Mouse (Mus musculus): ENCODE results near the gene Tmem8.

The Tmem8 gene

DNA sequence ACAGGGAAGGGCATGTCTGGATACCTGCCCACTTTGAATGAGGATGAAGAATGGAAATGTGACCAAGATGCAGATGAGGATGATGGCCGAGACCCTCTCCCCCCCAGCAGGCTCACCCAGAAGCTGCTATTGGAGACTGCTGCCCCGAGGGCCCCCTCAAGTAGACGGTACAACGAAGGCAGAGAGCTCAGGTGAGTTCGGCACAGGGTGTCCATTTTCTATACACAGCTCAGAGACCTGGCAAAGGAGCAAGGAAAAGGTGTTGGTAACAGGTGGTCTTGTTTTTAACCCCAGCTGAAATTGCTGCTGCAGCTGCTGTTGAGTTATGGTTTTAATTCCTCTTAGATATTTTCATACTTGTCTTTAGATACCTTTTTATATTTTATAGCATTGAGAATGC lies 30.3 kb downstream of the Tmem8 start:
- DNase-seq = no peak

DNA sequence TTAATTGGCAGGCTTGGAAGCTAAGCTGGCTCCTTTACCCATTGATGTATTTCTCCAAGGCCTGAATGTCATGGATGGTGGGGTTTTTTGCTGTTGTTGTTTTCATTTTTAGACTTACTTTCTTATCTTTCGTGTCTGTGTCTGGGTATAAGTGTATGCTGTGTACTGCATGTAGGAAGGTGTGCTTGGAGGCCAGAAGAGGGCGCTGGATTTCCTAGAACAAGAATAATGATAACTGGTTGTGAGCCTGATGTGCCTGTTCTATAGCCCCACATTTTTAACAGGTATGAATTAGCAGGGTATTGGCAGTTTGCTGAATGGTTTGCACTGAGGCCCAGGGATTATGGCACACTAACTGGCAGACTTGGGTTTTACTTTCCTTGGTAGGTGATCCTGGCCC lies 36.0 kb downstream of the Tmem8 start:
- DNase-seq = no peak

DNA sequence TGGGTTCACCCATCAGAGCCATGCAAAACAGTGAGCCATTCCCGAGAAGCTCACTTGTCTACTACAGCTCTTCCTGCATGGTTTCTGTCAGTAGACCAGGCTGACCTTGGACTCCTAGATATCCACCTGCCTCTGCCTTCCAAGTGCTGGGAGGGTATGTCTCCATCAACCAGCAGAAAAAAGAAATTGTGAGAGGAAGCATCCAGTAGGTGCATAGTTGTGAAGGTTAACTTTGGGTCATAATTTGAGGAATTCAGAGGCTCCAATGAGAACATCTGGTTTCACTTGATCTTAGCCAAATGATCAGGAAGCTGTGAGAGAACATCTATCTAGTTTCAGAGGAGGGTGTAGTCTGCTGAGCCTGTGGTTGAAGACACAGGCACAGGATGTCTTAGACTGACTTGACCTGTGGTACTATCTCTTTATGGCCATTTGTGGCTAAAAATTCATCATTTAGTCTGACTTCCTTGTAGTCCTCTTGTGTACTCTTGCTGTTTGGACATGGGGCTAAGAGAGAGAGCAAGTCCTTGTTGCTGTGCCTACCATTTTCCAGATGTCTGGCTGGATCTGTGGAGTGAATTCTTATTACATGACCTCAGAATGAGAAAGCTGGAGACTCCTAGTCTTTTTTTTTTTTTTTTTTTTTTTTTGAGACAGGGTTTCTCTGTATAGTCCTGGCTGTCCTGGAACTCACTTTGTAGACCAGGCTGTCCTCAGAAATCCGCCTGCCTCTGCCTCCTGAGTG lies 39.0 kb downstream of the Tmem8 start:
- no peak for DNase-seq

DNA sequence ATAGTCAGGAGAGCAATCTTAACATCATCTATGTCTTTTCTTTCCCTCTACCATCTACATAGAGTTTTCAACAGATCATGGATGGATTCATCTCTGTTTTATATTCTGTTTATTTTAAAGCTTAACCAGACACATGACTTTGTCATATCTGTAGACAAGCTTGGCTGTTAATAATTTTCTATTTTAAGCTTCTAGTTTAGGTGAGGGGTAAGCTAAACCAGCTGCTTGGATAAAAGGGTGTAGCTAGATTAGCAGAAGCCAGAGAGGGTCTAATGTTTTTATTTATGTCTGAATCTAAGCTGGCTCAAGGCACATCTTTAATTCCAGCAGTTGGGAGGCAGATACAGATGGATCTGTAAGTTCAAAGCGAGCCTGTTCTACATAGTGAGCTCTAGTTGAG lies 49.6 kb downstream of the Tmem8 start:
- DNase-seq = no peak

DNA sequence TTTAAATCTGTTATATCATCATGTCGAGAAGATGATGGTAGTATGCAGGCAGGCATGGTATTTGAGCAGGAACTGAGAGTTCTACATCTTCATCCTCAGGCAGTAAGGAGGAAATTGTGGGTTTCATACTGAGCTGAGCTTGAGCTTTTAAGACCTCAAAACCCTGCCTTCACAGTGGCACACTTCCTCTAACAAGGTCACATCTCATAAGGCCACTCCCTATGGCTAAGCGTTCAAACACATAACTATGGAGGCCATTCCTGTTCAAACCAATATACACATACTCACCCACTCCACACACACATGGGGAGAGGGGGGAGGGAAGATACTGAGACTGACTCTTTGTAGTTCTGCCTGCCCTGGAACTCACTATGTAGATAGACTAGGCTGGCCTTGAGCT lies 54.9 kb downstream of the Tmem8 start:
- DNase-seq = no peak

Measured in kidney, postnatal 14 days (tissue).